Comparison of ENCODE assay signal across 9 mouse cellular contexts in the genomic region with DNA sequence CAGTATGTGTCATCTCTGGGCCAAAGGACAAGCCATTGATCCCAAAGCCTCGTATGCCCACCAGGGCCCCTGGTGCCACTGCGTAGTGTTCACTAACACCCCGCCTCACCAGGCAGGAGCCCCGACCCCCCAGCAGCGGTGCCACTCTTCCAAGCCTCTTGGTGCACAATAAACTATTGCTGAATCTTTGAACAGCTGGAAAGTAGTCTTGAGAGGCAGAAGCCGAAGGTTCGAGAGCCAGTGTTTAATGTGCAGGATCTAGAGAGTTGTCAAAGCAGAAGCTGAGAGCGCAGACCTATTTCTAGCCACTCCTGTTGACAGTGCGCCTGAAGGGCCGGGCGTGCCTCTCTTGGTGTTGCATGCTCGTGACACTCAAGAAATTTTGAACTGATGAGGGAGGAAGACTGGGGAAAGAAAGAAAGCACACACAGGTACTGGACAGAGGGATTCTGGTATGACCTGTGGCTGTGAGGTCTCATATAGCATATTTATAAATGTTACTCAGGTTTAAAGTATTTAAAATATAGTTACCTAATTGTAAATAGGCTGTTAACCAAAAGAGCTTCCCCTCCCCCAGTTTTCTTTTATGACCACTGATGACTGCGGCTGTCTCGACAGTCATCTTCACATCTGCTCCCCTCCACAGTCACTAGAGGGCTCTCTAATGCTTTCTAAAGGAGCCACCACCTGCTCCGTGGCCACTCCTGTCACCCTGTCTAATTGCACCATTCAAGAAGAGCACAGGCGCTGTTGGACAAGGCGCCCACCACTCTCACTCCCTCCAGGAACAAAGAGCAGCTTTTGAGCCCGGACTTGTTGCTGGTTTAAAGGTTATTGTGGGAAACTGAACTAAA. TPM values are rescaled to one million over a fixed set of nuclear protein-coding genes. Genes with fewer than 3 reads are reported as not detected.
DNase-seq lines count a peak whose midpoint lies in the region; ATAC-seq and TF ChIP-seq lines count a peak whose summit lies in the region.
"Had no signal": no experiment of that assay in that cellular context is flagged by ENCODE, and none has a peak within 500 bp of the region (broad histone marks: within the 10 kb centered on the region; RNA-seq: fewer than 3 reads in every experiment).

No protein-coding gene starts in this region.

- peak; percentile 27 for DNase-seq in heart, adult 8-10 months (ENCODE audit: low spot score)
- DNase-seq in heart, postnatal 25 days (ENCODE audit: low spot score) = no peak
- DNase-seq in forebrain, embryonic 10.5 days (ENCODE audit: extremely low spot score, low spot score) = peak; percentile 65
- DNase-seq in kidney, adult 11 months = peak; percentile 52
- DNase-seq in liver, embryonic 13.5 days = peak; percentile 40
- DNase-seq in thymus, postnatal 36 days = peak; percentile 26 to 37

- H3ac ChIP-seq in myocyte (ENCODE audit: control insufficient read depth, insufficient read length) = no peak overlapping the region

- no peak overlapping the region for H3K4me3 ChIP-seq in bone marrow macrophage, adult 2 months (ENCODE audit: insufficient read depth, low read length)
- H3K4me3 ChIP-seq in forebrain, embryonic 10.5 days = no peak overlapping the region
- H3K4me3 ChIP-seq in liver, embryonic 13.5 days (replicated peaks) = no peak overlapping the region
- H3K4me3 ChIP-seq in myocyte = no peak overlapping the region
- H3K4me3 ChIP-seq: limb, embryonic 12.5 days had no signal

- H3K27ac ChIP-seq in bone marrow macrophage, adult 2 months (ENCODE audit: insufficient read depth, low read depth, low read length) = no peak overlapping the region
- peak overlapping the region; percentile 68; the same call in 1 of the 2 replicates for H3K27ac ChIP-seq in forebrain, embryonic 10.5 days
- H3K27ac ChIP-seq in liver, embryonic 13.5 days = no peak overlapping the region
- H3K27ac ChIP-seq: limb, embryonic 12.5 days had no signal

- TF ChIP-seq CTCF in bone marrow macrophage, adult 2 months (IDR thresholded peaks at IDR 0.05; ENCODE audit: low read depth, low read length) = peak; percentile 77

- intact Hi-C loops in heart, postnatal 25 days (cut with DNase I) = loop anchor here (1.0 to 5.0 kb wide), 3 partner anchors 64 to 207 kb away; a partner anchor contains a TSS

- no peak overlapping the region for H3K4me2 ChIP-seq in liver, embryonic 13.5 days
- H3K4me2 ChIP-seq in myocyte (ENCODE audit: low read depth) = no peak overlapping the region
- H3K4me2 ChIP-seq: limb, embryonic 12.5 days had no signal

- 63% methylated on average over 18 of the region's 18 CpGs for WGBS in forebrain, embryonic 10.5 days
- WGBS in liver, embryonic 13.5 days (ENCODE audit: insufficient replicate concordance) = 56% methylated on average over 18 of the region's 18 CpGs

- no peaks in the 10 kb centered on the region for H3K9me3 ChIP-seq in forebrain, embryonic 10.5 days
- H3K9me3 ChIP-seq in liver, embryonic 13.5 days (replicated peaks) = no peaks in the 10 kb centered on the region
- H3K9me3 ChIP-seq: limb, embryonic 12.5 days had no signal

- no peaks in the 10 kb centered on the region for H3K79me2 ChIP-seq in myocyte (ENCODE audit: control insufficient read depth, insufficient read depth)

- peaks cover 6% of the 10 kb centered on the region for H3K27me3 ChIP-seq in forebrain, embryonic 10.5 days (ENCODE audit: poor library complexity, severe bottlenecking)
- H3K27me3 ChIP-seq in liver, embryonic 13.5 days = 0 out of 2 replicates have a peak, but pooled peaks cover under 1% of the 10 kb centered on the region
- H3K27me3 ChIP-seq in myocyte (ENCODE audit: control insufficient read depth, insufficient read depth, insufficient read length) = no peaks in the 10 kb centered on the region
- H3K27me3 ChIP-seq: limb, embryonic 12.5 days had no signal

- no peak overlapping the region for H3K9ac ChIP-seq in liver, embryonic 13.5 days
- H3K9ac ChIP-seq: limb, embryonic 12.5 days had no signal

- peak; percentile 69 for ATAC-seq in liver, embryonic 13.5 days (ENCODE audit: low read depth)

- TF ChIP-seq POLR2A in bone marrow macrophage, adult 2 months (IDR thresholded peaks at IDR 0.05; ENCODE audit: borderline replicate concordance, low read depth, low read length) = no peak
- no peak for TF ChIP-seq POLR2A in myocyte (IDR thresholded peaks at IDR 0.05; ENCODE audit: insufficient read length, low read depth)

- no peaks in the 10 kb centered on the region for H3K4me1 ChIP-seq in bone marrow macrophage, adult 2 months (ENCODE audit: control insufficient read depth, insufficient read depth, low read length)
- peaks cover 54% of the 10 kb centered on the region for H3K4me1 ChIP-seq in forebrain, embryonic 10.5 days
- peaks cover 48% of the 10 kb centered on the region for H3K4me1 ChIP-seq in liver, embryonic 13.5 days (replicated peaks)

- peaks cover 57% of the 10 kb centered on the region for H3K36me3 ChIP-seq in forebrain, embryonic 10.5 days (replicated peaks)
- H3K36me3 ChIP-seq in liver, embryonic 13.5 days = peaks cover 34% of the 10 kb centered on the region
- peaks cover 31% of the 10 kb centered on the region for H3K36me3 ChIP-seq in myocyte (ENCODE audit: control insufficient read depth, insufficient read depth)

TF ChIP-seq in myocyte, 11 proteins besides CTCF, POLR2A, EP300 and RAD21:
- peak in 1 of 3 experiments; percentile 24 for TF ChIP-seq MYOG (IDR thresholded peaks at IDR 0.05; ENCODE audit: control insufficient read depth in 1 of 3, insufficient read depth in 1 of 3, insufficient read length in 2 of 3, low read depth in 2 of 3)
- peak; percentile 4 to 53 (median 25) for TF ChIP-seq MYOD1 (IDR thresholded peaks at IDR 0.05; ENCODE audit: control insufficient read depth in 1 of 3, insufficient read length in 2 of 3, low read depth in 2 of 3)
- no peak for TF ChIP-seq USF1 (IDR thresholded peaks at IDR 0.05; ENCODE audit: low read depth)

RNA-seq across cellular contexts. Expression of a gene that starts 12.2 kb away (rescaled TPM):
- 100 to 1,000 TPM; 255 to 327 (median 301) TPM for total RNA-seq in heart, adult 8-10 months (2022)
- 100 to 1,000 TPM; 263 to 280 TPM for total RNA-seq in heart, postnatal 25 days (2021)
- 43.9 and 47.6 TPM in 2 replicates for polyA plus RNA-seq in bone marrow macrophage, adult 2 months (2012; ENCODE audit: insufficient read depth, insufficient read length, missing spikeins)
- 10.3 and 11.4 TPM in 2 replicates for polyA plus RNA-seq in forebrain, embryonic 10.5 days (2016; fragmentation: Nextera tagmentation; extraction: Ambion mirVana)
- 5.2 and 5.5 TPM in 2 replicates for polyA plus RNA-seq in liver, embryonic 13.5 days (2015; fragmentation: Nextera tagmentation; extraction: Ambion mirVana)
- 105 TPM for polyA plus RNA-seq in myocyte (2012; fragmentation: generic; extraction: Trizol)

RNA-seq across cellular contexts. Expression of a gene that starts 18.2 kb away (rescaled TPM):
- total RNA-seq in heart, adult 8-10 months (2022) = 10 to 100 TPM; 25.6 to 34.4 (median 31.3) TPM
- 10 to 100 TPM; 31.4 to 37.7 TPM for total RNA-seq in heart, postnatal 25 days (2021)
- 146 and 206 TPM in 2 replicates for polyA plus RNA-seq in bone marrow macrophage, adult 2 months (2012; ENCODE audit: insufficient read depth, insufficient read length, missing spikeins)
- 113 and 129 TPM in 2 replicates for polyA plus RNA-seq in forebrain, embryonic 10.5 days (2016; fragmentation: Nextera tagmentation; extraction: Ambion mirVana)
- polyA plus RNA-seq in liver, embryonic 13.5 days (2015; fragmentation: Nextera tagmentation; extraction: Ambion mirVana) = 53.4 and 68.8 TPM in 2 replicates
- polyA plus RNA-seq in myocyte (2012; fragmentation: generic; extraction: Trizol) = 15.4 TPM

RNA-seq across cellular contexts. Expression of a gene that starts 52.8 kb away (rescaled TPM):
- total RNA-seq in heart, adult 8-10 months (2022) = 1 to 10 TPM in 3 of 4 experiments, under 1 TPM in 1; 0.91 to 2.3 (median 1.7) TPM
- total RNA-seq in heart, postnatal 25 days (2021) = 1 to 10 TPM; 2.0 to 2.7 TPM
- 57.3 and 58.9 TPM in 2 replicates for polyA plus RNA-seq in bone marrow macrophage, adult 2 months (2012; ENCODE audit: insufficient read depth, insufficient read length, missing spikeins)
- polyA plus RNA-seq in forebrain, embryonic 10.5 days (2016; fragmentation: Nextera tagmentation; extraction: Ambion mirVana) = 0.12 and 0.22 TPM in 2 replicates
- polyA plus RNA-seq in liver, embryonic 13.5 days (2015; fragmentation: Nextera tagmentation; extraction: Ambion mirVana) = 4.3 and 5.8 TPM in 2 replicates
- polyA plus RNA-seq in myocyte (2012; fragmentation: generic; extraction: Trizol) = not detected

RNA-seq across cellular contexts. Expression of a gene that starts 58.3 kb away (rescaled TPM):
- under 1 TPM in 1 of 4 experiments, not detected in 3; 0.40 TPM for total RNA-seq in heart, adult 8-10 months (2022)
- not detected for total RNA-seq in heart, postnatal 25 days (2021)
- polyA plus RNA-seq in bone marrow macrophage, adult 2 months (2012; ENCODE audit: insufficient read depth, insufficient read length, missing spikeins) = not detected in 2 replicates
- 0.34 TPM in 1 of 2 replicates, not detected in the other for polyA plus RNA-seq in forebrain, embryonic 10.5 days (2016; fragmentation: Nextera tagmentation; extraction: Ambion mirVana)
- polyA plus RNA-seq in liver, embryonic 13.5 days (2015; fragmentation: Nextera tagmentation; extraction: Ambion mirVana) = not detected in 2 replicates
- polyA plus RNA-seq in myocyte (2012; fragmentation: generic; extraction: Trizol) = not detected
- polyA plus RNA-seq: limb, embryonic 12.5 days had no signal
